Mouse (Mus musculus) left cerebral cortex, postnatal 25 days (tissue): ENCODE data around the gene Slc6a8. TPM values are rescaled to one million over a fixed set of nuclear protein-coding genes. Genes with fewer than 3 reads are reported as not detected.

Experiments used
- DNase-seq, 2 experiments: peaks; one replicate each; pipeline ENCODE4 v3.0.0; 2022; ENCODE audit warnings: low spot score in 2 of 2, mixed read lengths in 1 of 2
- intact Hi-C: fragments of 180-260 bp; cut with DNase I; formaldehyde crosslinking; loops from one replicate; pipeline ENCODE4 v1.15.1; 2025
- total RNA-seq, 2 experiments: library from RNA; stranded (reverse); gene quantifications; 2 replicates each; pipeline ENCODE4 v1.2.3; 2021

The Slc6a8 gene
- 100 to 1,000 TPM in 1 of 2 experiments, 10 to 100 TPM in 1; 91.1 to 101 TPM for total RNA-seq

DNA sequence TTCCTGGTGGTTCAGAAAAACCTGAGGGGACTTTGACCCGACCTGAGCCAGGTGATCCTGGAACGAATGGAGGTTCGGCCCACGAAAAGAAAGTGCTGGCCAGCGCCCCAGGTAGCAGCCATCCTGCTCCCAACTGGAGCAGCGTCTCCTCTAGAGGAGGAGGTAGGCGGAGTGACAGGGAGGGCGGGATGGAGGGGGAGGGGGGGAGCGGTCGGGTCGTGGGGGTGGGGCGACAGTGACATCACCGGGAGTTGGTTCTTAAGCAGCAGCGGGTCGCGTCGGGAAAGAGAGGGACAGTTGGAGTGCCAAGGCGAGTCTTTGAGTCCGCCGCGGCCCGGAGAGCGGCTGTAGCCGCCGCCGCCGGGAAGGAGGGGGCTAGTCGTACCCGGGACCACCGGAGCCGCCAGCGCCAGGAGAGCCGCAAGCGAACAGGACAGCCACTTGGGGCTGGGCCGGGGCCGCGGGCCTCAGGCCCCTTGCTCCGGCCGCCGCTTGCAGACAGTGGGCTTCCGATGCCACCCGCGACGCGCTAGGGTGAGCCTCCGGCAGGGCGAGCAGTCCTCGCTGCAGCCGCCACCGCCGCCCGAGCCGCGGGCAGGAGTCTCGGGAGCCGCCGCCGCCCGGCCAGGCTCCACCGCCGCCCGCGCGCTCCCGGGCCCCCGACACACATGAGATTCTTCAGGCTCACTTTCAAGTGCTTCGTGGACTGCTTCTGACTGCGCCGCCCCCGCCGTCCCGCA is at the start of gene Slc6a8:
Gene Slc6a8, plus strand, starts transcription at position 272 of the 740 bp plus-strand sequence.
- intact Hi-C loops = no loop called here
- peak; percentile 47 to 60 for DNase-seq

DNA sequence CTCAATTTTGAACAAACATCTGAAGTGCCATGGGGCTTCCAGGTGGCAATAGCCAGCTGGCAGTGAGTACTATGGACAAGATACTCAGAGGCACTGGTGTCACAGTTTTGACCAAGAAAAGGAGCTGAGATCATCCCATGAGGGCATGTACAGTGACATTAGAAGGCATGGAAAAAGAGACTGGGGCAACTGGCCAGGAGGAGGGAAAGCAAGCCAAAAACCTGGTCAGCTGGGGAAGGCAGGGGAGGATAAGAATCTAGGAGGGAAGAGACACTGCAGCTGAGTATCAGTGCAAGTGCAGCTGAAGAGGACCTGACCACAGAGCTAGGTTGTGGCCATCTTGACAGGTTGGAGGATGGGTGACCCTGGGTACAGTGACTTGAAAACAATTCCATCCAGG is 46.0 kb upstream of the Slc6a8 start:
- intact Hi-C loops = no loop called here

DNA sequence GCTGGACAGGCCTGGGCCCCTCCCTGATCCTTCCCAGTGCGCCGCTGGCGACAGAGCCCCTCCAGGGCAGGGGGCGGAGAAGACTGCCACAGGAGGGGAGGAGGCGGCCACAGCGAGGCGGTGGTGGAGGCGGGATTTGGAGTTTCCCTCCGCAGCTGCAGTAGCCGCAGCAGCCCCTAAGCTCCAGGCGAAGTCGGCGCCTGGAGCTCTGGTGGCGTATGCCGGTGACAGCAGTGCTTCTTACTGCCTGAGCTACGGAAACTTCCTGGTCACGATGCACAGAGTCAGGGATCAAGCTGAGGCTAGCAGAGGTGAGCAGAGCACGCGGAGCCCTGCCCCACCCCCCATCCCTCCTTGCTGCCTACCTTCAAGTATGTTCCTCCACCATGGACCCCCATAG is 37.5 kb upstream of the Slc6a8 start:
- intact Hi-C loops = no loop called here
- no peak for DNase-seq

More for the DNA sequence above, 46.0 kb upstream of the Slc6a8 start:
- DNase-seq = no peak

DNA sequence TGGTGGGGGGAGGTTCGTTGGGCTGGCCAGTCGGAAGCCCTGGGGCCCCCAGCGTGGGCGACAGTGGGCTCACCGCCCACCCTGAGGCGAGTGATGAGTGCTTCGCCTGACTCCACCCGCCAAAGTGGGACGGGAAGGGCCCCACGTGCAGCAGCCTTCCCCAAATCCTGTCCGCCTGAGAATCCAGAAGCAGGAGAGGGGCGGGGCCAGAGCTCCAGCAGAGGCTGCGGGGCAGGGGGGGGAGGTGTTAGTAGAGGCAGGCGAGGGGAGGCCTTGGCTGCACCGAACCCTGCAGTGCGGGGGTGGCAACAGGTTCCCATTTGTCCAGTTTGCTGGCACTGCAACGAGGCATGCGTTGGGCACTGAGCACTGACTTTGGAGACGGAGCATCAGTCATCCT is 35.5 kb upstream of the Slc6a8 start:
- intact Hi-C loops = no loop called here
- no peak for DNase-seq

DNA sequence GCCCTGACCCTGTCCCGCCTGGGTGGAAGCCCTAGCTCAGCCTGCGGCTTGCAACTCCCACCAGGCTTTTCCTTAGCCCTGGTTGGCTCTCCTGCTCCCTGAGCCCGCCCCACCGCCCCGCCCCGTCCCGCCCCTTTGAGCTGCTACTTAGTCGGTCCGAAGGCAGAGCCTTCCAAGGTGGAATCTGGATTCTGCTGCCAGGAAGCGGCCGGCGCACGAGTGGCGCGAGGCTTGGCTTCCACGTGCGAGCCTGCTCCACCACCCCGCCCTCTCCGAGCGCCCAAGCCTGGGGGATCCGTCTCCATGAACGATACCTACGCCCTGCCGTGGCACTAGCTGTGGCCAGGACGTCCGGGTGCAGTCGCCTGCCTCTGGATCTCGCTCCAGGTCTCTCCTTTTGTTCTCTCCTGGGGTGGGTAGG is 33.7 kb upstream of the Slc6a8 start, which contains the start of gene Dusp9:
Gene Dusp9, plus strand, starts transcription at position 165 of the 421 bp plus-strand sequence.
- intact Hi-C loops = no loop called here
- DNase-seq = no peak

DNA sequence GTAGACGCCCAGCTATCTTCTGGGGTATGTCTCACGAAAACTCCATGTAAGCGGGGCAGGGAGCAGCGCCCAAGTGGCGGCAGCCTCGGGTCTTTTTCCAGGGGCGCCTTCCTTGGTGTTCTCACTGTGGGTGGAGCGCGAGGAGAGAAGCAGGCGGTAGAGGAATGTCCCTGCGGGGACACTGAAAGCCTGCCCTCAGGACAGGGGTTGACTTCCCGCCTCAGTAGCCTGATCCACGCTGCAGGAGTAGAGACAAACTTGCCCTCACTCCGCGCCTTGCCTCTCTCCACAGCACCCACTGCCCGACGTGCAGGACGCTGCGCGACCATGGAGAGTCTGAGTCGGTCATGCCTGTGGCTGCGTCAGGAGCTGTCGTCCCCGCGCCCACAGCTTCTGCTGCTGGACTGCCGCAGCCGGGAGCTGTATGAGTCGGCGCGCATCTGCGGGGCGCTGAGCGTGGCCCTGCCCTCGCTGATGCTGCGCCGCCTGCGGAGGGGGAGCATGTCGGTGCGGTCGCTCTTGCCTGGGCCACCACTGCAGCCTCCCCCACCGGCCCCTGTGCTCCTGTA is 33.0 kb upstream of the Slc6a8 start:
- intact Hi-C loops = no loop called here
- DNase-seq = peak in 1 of 2 experiments; percentile 42

DNA sequence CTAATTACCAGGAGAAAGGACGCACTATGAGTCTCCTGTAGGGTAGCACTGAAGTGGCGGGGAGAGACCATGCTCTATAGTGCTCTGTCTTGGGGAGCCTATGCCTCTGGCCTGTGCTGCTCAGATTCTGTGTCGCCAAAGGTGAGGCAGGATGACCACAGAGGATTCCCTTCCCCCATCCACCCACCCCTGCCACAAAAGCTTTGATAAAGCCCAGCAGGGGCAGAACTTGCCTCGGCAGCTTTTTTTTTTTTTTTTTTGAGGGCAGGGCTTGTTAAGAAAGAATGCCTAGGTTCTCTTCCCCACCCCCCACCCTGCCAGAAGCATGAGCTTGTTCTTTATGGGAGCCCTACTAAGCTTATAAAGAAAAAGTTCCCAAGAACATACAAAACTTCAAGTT is 27.8 kb upstream of the Slc6a8 start:
- intact Hi-C loops = no loop called here
- DNase-seq = no peak

DNA sequence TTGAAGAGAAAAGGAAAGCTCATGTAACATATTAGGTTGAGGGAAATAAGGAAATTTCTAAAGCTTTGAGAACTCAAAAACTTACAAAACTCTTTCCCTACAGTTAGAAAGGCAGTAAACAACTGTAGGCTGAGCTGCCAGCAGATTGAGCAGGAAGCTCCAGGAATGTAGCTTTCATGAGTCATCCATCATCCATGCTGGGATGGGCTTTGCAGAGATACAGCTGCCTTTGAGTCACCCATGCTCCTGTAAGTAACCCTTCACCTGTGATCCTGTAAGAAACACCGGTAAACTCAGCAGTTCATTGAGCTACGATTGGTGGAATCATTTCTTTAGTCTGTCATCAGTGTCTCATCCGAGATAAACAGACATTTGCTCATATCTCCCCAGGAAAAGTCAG is 22.1 kb upstream of the Slc6a8 start:
- intact Hi-C loops = no loop called here
- no peak for DNase-seq

DNA sequence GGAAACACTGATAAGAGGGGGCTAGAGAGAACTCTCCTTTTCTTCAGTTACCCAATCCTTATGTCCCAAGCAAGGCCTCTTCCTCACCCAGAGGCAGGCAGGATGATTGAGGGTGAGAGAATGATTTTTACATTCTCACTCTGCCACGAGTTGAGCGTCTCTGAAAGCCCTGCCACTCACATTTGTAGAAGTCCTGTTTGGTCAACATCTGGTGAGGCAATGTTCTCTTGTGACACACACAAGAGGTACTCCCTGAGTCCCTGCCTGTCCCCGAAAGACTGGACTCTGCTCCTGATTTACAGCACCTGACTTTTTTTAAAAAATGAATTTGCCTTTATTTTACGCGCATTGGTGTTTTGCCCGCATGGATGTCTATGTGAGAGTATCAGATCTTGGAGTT is 19.6 kb upstream of the Slc6a8 start:
- intact Hi-C loops = no loop called here

DNA sequence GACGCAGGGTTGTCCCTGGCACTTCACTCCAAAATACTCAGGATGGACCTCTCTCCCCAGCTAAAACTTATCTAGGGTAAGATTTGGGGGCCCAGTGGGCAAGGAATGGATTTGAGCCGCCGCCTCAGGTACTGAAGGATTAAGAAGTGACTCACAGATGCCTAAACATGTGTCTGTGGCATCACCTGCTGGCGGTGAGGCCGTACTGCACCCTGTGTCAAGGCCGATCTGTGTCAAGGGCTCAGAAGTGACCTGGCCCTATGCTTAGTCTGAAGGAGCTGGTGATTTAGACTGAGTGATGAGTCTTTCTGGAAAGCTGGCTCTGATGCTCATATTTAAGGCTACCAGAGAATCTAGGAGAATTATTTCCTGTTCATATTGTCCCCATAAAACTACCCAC is 18.8 kb upstream of the Slc6a8 start:
- intact Hi-C loops = no loop called here
- DNase-seq = peak in 1 of 2 experiments; percentile 76

More for the DNA sequence above, 19.6 kb upstream of the Slc6a8 start:
- DNase-seq = no peak

DNA sequence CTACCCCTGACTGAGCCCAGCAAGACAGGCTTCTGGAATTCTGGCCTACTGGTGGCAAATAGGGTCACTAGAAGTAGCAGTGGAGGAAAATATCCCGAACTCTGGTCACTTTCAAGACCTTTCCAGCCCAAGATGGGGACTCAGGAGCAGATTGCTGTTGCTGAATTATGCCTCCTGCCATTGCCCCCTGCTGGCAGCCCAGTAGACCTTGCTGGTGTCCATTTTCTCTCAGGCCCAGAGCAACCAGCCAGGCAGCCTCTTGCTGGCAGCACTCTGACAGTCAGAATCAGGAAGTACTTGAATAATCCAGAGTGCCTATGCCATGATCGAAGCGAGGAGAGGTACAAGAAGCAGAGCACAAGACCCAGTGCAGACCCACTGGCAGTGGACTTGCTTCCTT is 17.4 kb upstream of the Slc6a8 start:
- intact Hi-C loops = loop anchor here (5.0 kb wide), 2 partner anchors 63 to 603 kb away; no protein-coding TSS in a partner anchor
- DNase-seq = no peak

DNA sequence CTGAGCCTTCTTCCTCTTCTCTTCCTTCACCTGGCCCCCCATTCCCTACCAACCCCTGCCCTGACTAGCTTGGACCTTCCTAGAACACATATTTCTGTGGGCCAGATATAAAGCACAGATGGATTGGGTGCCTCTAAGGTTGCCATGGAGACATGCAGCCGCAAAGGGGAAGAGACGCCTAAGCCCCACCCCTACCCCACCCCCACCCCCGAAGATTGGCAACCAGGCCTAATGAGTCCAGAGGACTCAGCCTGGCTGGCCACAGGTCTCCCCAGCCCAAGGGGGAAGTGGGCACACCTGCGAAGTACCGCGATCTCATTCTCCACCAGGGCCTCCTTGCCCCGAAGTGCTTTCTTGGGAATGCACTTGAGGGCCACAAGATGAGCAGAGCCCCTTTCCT is 14.6 kb upstream of the Slc6a8 start:
- intact Hi-C loops = loop anchor here (2.0 to 5.0 kb wide), 3 partner anchors 66 to 606 kb away; no protein-coding TSS in a partner anchor

DNA sequence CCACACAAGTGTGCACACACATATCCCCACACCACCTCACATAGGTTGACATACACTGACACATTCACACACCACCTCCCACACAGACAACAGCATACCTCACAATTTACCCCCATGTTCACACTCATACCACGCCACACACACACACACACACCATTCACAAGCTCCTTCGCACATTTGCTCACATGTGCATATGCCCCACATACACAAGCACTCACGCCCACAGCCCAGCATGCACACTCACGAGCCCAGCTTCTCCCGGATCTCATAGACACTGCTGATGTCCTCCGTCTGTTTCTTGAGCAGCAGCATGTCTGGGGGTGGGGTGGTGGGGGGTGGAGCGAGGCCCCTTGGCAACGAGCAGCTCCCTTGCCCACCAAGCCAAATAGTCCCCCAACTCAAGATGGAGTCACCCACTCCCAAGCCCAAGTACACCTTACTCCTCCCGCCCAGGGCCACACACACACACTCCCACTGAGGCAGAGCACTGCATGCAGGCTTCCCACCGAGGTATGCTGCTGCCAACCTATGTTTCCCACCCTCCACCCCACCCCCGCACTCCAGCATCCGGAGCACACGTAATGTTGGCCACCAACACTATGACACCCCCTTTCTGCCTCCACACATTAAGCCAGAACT is 13.9 kb upstream of the Slc6a8 start:
- intact Hi-C loops = loop anchor here (2.0 to 5.0 kb wide), 3 partner anchors 67 to 607 kb away; no protein-coding TSS in a partner anchor
- peak; percentile 47 to 76 for DNase-seq

More for the DNA sequence above, 14.6 kb upstream of the Slc6a8 start:
- no peak for DNase-seq

DNA sequence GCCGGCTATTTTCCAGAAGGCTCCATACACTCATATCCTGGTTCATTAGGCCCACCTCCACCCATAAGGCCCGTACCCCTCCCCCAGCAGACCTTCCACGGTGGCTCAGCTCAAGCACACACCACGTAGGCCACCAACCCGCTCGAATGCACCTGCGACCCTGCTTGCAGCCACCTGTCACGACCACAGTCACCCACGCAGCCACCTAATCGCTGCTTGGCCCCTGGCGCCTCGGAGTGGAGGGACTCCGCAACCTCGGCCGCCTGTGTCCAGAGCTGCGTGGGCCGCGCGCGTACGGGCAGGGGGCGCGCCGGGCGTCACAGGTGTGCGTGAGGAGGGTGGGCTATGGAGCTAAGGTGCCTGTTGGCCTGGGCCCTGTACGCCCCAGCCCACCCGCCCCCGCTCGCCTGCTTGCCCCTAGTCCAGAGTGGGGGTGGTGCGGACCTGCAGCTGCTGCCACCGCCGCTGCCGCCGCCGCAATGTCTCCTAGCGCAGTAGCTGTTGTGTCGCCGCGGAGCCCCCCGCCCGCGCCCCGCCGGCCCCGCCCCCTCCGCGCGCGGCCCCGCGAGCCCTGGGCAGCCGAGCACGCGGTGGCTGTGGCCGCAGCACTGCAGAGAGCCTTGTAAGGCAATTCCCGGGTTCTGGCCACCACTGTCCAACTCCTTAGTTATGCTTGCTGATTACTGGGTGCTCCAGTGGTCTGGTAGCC is 13.2 kb upstream of the Slc6a8 start, which contains the start of gene Pnck:
Gene Pnck, minus strand, starts transcription at position 543 of the 709 bp plus-strand sequence.
- intact Hi-C loops = loop anchor here (2.0 to 5.0 kb wide), 3 partner anchors 67 to 607 kb away; no protein-coding TSS in a partner anchor

DNA sequence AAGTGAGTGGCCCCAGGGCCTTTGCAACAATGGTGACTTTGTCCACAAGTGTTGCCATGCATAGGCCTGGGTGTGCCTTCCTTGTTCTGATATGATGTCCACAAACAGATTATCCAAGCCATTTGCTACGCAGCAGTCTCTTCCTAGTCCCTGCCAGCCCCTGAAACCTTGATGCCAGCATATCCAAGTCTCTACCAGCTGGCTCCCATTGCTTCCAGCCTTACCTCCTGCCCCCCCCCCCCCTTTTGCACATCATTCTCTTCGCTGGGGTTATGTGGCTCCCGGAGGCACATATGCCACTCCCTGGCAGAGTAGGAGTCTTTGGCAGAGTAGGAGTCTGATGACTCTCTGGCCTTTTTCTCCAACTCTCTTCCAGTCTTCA is 12.7 kb upstream of the Slc6a8 start:
- DNase-seq = no peak
- intact Hi-C loops = no loop called here

More for the DNA sequence above, 13.2 kb upstream of the Slc6a8 start, which contains the start of gene Pnck:
- DNase-seq = no peak

DNA sequence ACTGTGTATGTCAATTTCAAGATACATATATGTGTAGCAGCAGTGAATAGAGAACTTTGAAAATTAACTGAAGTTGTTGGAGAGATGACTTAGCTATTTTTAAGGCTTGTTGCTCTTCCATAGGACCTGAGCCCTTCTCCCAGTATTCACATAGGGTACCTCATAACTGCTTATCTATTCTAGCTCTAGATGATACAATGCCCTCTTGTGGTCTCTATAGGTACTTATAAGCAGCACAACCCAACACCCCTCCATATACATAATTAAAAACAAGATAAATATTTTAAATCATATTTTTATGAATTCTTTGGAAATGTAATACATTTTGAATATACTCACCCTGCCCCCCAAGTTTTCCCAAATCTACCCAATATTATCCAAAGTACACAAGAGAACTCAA is 9.8 kb upstream of the Slc6a8 start:
- intact Hi-C loops = no loop called here

DNA sequence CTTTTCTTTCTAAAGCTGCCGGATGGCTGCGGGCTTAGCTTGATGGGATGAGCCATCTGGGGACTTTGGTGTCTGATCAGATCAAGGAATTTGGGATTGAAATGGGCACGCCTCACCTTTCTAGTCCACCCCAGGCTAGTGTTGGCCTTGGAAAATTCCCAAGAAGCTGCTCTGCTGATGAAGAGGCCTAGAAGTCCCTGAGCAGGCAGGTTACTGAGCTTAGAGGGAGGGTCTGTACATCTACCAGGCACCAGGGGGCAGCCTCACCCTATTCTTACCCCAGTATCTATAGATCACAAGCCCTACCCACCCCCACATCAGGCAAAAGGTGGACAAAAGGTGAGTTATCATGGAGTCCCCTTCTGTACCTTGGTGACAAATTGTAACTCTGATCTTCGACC is 919 bp upstream of the Slc6a8 start:
- peak; percentile 36 to 47 for DNase-seq
- intact Hi-C loops = no loop called here

More for the DNA sequence above, 9.8 kb upstream of the Slc6a8 start:
- DNase-seq = no peak

DNA sequence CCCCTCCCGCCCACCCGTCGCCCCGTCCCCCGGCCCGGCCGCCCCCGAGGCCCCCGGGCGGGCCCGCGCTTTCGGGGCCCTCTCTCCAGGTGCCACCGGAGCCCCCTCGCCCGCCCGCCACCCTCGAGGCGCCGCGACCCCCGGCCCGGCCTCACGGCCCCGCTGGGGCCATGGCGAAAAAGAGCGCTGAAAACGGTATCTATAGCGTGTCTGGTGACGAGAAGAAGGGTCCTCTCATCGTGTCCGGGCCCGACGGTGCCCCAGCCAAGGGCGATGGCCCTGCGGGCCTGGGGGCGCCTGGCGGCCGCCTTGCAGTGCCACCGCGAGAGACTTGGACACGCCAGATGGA is 643 bp downstream of the Slc6a8 start:
- no peak for DNase-seq
- intact Hi-C loops = no loop called here

DNA sequence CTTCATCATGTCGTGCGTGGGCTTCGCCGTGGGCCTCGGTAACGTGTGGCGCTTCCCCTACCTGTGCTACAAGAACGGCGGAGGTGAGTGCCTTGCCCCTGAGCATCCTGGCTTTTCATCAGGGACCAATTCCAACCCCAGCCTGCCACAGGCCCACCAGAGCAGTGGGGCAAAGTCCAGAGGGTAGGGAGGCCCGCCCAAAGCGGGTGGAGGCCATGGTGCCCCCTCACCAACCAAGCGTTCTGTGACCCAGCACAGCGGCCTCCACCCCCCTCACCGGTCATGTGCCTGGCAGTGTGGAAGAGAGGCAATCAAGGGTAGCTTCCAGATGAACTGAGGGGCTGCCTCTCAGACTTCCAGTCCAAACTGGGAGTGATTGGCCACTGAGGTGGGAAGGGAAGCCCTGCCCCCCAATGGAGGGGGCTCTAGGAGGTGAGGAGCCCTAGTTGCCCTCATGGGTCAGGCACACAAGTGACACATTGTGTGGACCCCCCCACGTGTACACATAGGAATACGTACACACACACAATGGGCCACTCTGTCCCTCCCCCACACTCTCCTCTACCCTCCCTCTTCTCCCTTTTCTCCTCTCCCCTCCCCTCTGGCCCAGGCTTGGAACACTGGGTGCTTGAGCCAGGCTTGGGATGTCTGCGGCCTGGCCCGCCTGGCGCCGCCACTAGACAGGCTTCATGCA is 1.2 kb downstream of the Slc6a8 start:
- intact Hi-C loops = no loop called here
- peak; percentile 12 to 17 for DNase-seq
